Mouse (Mus musculus): Measurements from ENCODE around the gene Dock3.
"Not testable (repeated sequence)": the region's sequence is repeated elsewhere in the genome, so short reads cannot be mapped to it uniquely, and the experiment has no call there.

Gene Dock3

DNA sequence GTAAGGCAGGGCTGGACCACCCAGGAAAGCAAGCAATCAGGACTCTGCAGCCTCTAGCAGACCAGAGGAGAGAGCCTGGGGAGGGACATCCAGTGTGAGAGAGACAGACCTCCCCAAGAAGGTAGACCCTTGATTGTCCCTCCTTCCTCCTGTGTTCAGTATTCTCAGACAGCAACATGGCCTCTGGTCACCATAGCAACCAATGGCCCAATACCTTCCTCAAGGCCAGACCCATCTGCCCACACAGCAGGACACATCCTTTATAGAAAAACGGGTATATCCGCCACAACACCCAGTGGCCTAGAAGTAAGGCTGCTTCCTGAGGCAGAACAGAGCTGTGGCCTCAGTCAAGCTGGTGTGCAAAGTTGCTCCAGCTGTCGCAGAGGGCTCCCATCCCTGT, 23.9 kb upstream of the Dock3 start:
- peak; percentile 63 for DNase-seq (ENCODE audit: low spot score)

DNA sequence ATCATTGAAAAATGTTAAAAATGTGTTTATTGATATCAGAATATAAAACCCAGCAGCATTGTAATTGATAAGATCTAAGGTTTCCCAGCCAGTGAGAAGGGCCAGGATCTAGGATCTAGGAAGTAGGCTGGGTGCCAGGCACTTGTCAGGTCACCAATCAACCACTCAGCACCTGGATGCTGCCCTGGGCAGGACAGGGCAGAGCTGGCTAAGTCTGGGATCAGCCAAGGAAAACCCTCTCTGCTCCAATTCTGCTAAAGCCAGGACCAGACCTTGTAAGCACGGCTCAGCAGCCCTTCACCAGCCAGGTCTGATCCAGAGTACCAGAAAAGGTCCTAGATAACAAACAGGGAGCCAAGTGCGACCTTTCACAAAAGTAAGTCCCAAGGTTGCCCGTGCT, 23.2 kb upstream of the Dock3 start:
- no peak for DNase-seq (ENCODE audit: low spot score)

DNA sequence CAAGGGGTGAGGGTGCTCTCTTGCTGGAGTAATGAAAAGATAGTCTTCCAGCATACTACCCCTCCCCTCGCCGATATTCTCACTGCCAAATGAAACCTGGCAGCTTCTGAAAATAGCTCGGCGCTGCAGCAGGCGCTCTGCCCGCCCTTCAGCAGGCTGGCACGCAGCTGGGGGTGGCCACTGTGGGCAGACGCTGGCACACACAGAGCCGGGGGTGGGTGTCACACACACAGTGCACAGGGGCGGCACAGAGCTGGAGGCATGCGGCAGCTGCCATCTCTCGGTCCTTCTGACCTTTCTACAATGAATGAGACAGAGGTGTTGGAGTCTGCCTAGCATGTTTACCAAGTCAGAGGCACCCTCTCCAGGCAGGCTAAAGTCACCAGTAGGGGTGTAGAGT, 22.8 kb upstream of the Dock3 start:
- DNase-seq (ENCODE audit: low spot score): no peak

DNA sequence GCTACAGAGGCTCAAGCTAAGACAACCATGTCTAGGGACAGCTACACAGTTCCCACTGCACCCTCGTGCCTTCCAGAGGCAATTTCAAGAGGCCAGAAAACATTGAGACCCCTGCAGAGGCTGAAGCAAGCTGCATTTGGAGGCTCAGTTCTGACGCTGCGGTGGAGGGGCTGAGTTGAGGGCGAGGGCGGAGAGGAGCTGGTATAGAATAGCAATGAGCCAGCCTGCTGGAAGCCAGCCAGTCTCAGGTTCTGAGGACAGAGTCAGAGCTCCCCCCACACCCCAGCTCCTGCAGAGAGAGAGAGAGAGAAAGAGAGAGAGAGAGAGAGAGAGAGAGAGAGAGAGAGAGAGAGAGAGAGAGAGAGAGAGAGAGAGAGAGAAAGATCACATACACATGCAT, 20.5 kb upstream of the Dock3 start:
- DNase-seq (ENCODE audit: low spot score): no peak

DNA sequence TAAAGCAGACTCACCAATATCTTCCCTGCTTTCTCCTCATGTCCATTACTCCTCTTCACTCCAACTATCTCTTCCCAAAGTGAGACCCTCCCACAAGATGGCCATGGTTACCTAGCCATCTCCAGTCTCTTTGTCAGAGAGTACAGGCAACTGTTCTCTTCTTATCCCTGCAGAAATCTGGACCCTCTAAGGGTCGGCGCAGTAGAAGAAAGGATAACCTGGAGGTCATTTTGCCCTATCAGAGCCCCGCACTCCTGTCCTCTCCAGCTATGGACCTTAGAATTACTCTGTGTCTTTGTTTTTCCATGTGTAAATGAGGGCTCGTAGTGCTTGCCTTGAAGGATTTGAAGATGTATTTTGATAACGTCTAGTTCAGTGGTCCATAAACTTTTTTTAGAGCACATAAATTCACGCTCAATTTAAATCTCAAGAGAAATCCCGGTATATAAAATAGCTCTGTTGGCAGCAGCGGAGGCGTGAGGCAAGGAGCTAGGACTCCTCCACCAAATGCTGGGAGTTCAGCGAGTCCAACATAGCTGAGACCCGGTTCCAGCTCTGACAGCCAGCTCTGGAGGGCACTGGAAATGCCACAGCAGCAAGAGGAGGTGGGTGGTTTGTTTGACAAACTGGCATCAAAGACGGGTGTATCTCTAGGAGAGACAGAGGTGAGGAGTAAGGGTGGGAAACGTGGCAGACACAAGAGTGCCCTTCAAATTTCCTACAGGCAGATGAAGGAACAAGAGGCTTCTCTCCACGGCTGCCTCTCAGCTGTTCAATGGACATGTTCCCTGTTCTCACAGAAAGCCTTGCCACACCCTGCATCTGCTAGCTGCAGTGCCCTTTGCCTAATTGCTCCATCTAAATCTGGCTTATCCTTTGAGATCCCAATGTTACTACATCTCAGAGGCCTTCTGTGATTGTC, 19.0 kb upstream of the Dock3 start:
- no peak for DNase-seq (ENCODE audit: low spot score)

DNA sequence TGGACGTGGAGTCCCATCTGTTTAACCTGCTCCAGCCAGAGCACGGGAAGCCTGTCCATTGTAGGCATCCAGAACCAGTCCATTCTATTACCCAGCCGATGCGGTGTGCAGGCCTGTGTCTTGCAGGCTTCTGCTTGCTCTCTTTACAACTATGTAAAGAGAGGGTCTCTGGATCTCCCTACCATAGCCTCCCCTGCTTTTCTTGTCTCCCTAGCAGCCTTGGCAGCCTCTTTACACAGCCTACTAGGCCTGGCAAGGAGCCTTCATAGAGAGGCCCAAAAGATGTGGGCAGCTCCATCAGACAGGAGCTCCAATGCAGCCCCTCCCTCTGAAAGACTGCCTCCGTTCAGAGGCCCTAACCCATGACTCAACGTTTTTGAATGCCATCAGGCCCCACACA, 17.4 kb upstream of the Dock3 start:
- DNase-seq (ENCODE audit: low spot score): no peak

DNA sequence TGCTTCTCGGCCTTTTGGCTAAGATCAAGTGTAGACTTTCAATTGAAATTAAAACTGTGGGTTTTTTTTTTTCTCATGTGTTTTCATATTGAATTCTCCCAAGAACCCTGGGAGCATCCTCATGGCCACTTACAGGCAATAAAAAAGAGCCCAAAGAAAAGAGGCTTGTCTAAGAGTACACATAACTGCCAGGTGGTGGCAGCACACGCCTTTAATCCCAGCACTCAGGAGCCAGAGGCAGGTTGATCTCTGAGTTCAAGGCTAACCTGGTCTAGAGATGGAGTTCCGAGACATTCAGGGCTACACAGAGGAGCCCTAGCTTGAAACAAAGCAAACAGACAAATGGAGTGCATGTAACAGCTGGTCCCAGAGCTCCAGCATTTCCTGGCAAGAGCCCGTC, 14.5 kb upstream of the Dock3 start:
- DNase-seq (ENCODE audit: low spot score): peak; percentile 38

DNA sequence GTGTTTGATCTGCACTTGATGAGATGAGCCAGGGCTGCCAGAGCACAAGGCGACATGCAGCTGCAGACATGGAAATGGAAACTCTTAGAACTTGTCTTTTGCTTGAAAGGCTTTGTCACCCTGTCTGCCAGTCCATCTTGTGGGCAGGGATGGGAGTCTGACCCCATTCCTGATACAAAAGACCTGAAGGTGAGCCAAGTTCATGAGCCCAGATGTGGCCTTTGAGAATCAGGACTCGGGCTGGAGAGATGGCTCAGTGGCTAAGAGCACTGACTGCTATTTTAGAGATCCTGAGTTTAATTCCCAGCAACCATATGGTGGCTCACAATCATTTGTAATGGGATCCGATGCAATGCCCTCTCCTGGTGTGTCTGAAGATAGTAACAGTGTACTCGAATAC, 13.6 kb upstream of the Dock3 start:
- DNase-seq (ENCODE audit: low spot score): no peak

DNA sequence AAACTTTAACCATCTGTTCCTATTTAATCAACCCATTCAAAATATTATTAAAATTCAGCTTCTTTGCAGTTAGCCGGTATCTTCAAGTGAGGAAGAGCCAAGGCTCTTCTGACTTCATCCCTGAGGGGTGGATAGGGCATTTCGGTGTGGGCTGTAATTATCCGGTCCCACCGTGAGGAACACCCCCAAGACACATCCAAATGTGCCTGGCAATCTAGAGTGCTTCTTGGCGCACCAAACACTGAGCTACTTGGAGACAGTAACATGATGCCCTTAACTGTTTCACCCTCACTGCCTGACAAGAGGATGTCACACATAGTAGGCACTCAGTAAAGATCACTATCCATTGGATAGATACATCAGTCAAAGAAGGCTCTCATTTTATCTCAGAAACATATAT, 4.4 kb upstream of the Dock3 start:
- no peak for DNase-seq (ENCODE audit: low spot score)

DNA sequence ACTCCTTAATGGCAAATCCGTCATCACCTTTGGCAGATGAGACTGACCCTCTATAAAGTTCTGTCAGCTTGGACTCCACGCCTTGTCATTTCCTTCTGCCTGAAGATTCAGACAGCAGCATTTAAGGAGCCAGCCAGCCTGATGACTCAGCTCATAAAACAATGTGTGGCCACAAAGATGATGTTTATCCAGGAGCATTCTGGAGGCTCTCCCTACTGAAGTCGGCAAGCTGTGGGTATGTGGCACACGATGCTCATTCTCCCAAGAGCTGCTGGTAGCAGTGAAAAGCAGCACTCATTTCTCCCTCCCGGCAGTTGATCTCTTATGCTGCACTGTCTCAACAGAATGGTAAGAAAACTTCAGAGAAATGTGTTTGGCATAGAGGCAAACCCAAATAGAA, 3.6 kb upstream of the Dock3 start:
- DNase-seq (ENCODE audit: low spot score): no peak

DNA sequence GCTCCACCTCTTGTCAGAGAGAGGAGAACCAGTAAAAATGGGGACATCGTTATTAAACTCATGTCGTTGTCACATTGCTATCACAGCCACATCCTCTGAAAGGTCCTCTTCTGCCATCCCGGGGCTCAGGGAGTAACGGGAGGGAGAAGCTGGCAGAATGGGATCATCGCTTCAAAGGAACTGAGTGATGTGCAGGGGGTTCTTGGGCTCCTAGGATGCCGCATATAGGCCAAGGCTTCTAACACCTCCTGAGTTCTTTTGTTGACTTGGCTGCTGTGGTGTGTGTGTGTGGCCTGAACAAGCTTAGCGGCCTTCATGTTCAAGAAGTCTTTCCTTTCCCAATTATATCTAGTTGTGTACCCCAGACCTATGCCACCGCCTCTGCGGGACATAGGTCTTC, 431 bp upstream of the Dock3 start:
- no peak for DNase-seq (ENCODE audit: low spot score)

DNA sequence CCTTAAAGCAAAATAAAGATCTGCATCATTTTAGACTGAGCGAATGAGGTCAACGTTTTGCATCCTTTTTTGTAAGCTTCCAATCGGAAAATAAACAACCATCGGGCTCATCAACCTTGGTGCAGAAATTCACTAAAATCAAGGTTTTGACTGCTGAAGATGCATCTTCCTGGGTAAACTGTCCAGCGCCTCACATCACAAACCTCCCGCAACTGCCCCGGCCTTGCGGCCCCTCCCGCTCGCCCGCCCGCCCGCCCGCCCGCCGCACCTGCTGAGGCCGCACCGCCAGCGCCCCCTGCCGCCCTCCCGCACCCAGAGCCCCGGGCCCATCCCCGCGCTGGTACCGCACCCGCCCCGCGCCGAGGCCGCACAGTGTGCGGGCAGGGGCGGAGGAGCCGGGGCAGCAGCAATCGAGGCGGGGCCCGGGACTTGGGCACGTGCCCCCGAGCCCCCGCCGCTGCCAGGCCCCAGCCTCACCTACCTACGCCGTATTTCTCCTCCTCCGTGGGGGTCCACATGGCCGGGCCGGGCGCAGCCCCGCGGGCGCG, 644 bp downstream of the Dock3 start:
- DNase-seq (ENCODE audit: low spot score): peak; percentile 71

DNA sequence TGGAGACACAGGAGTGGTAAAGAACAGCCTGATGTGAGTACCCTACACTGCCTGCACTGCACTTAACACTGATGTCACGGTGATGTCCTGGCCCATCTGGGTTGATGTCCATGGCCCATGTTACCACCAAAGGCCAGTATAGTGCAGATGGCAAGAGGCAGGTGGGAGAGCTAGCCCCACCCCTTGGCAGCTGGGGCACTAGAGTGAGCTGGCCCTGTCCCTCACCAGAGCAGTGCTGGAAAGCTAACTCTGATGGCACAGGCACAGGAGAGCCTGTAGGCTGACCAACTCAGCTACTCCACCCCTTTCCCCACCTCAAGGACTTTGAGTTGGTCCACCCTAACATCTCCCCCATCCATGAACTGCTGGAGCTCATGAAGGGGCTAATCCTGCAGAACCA, 7.1 kb downstream of the Dock3 start:
- no peak for DNase-seq (ENCODE audit: low spot score)

DNA sequence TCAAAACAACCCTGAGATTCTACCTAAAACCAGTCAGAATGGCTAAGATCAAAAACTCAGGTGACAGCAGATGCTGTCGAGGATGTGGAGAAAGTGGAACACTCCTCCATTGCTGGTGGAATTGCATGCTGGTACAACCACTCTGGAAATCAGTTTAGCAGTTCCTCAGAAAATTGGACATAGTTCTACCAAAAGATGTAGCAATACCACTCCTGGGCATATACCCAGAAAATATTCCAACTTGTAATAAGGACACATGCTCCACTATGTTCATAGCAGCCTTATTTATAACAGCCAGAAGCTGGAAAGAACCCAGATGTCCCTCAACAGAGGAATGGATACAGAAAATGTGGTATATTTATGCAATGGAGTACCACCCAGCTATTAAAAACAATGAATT, 56.9 kb downstream of the Dock3 start:
- DNase-seq (ENCODE audit: low spot score): not testable (repeated sequence)

DNA sequence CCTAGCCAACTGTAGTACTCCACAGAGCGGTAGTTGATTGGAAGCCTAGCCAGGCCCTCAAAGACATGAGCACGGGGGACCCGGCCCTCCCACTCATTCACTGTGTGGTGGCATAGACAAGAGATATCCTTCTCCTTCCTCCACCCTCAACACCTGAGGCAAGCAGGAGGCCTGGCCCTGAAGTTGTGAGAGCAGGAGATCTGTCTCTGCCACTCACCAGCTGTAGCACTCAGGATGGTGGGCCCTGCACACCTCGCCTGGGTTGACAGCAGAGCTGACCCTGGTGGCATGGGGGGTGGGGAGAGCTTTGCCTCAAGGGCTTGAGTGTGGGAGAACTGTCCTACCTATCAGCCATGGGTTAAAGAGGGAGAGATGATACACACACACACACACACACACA, 65.9 kb downstream of the Dock3 start:
- DNase-seq (ENCODE audit: low spot score): no peak

DNA sequence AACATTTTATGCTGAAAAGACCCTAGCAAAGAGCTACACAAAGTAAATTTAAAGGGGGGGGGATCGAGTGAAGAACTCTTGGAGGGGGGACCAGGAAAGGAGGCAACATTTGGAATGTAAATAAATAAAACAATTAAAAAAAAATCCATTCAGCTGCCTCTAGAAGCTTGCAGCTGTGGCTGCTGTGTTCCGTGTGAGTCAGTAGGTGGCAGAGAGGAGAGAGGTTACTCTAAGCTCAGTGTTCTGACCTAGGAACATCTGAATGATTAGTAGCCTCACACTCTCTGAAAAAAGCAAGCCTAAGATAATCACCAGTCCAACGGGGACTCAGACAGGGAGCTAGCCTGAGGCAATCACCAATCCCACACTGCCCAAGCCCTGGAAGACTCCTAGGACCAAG, 66.9 kb downstream of the Dock3 start:
- peak; percentile 34 for DNase-seq (ENCODE audit: low spot score)

DNA sequence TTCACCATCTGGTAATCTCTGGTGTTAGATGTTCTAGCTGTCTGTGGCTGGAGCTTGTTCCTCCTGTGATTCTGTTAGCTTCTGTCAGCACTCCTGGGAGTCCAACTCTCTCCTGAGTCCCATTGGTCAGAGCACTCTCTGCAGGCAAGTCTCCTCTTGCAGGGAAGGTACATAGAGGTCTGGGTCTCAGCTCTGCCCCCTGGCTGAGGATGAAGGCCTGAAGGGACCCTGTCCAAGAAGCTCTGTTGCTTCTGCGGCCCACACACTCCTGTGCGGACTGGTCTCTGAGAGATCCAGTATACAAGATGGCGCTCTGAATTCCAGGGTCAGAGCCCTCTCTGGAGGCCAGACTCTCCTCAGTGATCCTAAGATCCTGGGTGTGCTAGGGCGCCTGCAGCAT, 75.3 kb downstream of the Dock3 start:
- DNase-seq (ENCODE audit: low spot score): not testable (repeated sequence)

DNA sequence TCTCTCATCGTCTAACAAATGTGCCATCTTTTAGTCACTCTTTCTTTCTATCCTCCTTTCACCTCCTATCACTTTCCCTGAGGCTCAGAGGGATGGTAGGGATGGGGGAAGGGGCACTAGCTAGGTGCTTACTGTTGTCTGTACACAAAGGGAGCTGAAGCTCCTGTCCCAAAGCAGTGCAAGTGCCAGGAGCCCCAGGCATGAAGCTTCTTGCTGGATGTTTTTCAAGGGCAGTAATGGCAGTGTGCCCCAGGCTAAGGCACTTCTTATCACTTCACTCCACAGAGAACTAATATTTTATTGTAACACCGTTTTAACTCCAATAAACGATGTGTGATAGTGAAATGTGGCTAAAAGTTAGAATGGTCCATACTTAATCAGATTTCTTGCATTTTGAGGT, 118.9 kb downstream of the Dock3 start:
- DNase-seq (ENCODE audit: low spot score): no peak

DNA sequence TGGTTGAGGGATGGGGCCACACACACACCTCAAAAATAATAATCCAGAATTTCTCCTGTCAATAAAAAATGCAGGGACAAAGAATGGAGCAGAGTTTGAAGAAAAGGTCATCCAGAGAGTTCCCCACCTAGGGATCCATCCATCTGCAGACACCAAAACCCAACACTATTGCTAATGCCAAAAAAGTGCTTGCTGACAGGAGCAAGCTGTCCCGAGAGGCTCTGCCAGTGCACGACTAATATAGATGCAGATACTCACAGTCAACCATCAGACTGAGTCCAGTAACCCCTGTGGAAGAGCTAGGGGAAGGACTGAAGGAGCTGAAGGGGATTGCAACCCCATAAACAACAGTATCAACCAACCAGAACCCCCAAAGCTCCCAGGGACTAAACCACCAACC, 119.7 kb downstream of the Dock3 start:
- no peak for DNase-seq (ENCODE audit: low spot score)

DNA sequence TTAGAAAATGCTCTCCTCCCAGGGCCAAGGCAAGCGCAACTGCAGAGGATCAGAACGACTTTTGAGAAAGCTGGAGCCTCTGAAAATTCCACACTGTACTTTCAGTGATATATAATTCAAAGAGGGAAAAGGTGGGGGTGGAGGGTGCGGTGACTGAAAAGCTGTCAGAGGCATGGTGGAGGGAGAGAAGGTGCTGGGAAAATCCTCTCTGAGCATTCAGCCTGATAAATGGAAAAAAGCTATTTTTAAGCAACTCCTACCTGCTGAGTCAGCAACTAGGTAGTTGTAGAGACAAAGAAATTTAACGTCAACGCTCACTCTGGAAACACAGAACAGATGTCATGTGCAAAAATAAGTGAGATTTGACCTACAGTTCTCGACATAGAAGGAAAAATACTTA, 132.2 kb downstream of the Dock3 start:
- no peak for DNase-seq (ENCODE audit: low spot score)

DNA sequence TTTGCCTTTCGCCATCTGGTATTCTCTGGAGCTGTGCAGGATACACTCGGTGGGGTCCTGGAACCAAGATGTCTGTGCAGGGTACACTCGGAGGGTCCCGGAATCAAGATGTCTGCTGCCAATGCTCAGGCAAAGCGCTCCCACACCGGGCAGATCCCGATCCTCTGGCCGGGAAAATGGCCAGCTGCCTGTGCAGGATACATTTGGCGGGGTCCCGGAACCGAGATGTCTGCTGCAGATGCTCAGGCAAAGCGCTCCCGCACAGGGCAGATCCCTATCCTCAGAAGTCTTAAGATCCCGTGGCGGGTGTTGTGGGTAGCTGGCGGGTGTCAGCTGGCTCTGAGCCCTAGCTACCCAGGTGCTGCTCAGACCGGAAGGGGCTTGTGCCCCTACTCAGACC, 142.3 kb downstream of the Dock3 start:
- not testable (repeated sequence) for DNase-seq (ENCODE audit: low spot score)

DNA sequence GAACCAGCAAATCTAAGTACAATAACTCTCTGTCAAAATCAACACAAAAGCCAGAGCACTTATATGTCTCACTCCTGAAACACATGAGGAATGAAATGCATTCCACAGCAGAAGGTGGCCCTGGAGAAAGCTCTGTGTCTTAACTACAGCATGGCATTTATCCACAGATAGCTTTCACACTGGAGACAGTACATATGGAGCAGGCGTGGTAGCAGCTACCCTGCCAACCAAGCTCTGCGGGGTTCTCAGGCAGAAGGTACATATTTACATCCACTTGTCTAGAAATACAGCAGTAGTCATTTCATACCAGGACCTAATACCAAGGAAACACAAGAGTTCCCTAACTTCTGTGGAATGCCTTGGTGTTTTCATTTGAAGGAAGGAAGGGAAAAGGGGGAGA, 144.2 kb downstream of the Dock3 start:
- no peak for DNase-seq (ENCODE audit: low spot score)

DNA sequence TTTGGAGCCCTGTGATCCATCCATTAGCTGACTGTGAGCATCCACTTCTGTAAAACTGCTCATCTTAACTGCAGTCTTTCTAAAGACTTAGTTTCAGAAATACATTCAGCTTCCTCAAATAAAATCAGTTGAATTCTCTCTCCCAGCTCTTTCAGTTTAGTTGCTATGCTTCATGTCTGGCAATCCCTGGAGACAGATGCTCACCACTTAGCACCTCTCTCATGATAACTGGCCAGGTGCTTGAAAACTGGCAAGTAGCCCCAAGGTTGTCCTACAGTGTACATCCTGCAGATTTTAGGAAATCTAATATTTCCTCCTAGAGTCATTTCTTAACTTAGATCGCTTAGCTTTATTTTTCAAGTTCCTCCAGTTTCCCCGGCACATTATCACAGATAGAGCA, 193.8 kb downstream of the Dock3 start:
- no peak for DNase-seq (ENCODE audit: low spot score)

DNA sequence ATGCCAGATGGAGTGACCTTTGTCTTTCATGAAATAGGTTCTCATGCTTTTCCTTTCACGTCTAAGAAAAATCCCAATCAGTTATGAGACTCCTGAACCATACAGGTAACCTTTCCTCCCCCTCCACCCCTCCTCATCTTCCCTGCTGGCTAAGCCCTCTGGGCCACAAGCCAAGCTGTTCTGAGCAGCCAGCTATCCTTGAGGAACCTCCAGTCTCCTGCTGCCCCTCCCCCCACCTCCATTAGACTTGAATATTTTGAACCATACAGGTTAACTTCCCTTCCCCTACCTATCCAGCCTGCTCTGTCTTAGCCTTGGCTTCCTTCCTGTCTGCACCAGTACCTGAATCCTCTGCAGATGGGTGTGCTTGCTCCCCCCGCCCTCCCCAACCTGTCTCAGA, 204.1 kb downstream of the Dock3 start:
- no peak for DNase-seq (ENCODE audit: low spot score)

Measured in retina, embryonic 14.5 days (tissue).